Mouse (Mus musculus): ENCODE measurements at regions not wholly inside any gene's neighbourhood (a gene's known extent, or its start where the extent isn't known, plus 50 kb on each side); places are given as distances from the start of the nearest gene placed in this dataset.

- Histone ChIP-seq H3K4me3 (replicated peaks; ENCODE audit: low read length) (no peak overlapping the region), H3K27me3 (ENCODE audit: insufficient read depth, low read length) (0 out of 2 replicates have a peak, but pooled peaks cover 6% of the 10 kb centered on the region), H3K4me1 (replicated peaks; ENCODE audit: low read depth, low read length) (peaks cover 20% of the 10 kb centered on the region), H3K9me3 (ENCODE audit: low read length) (no peaks in the 10 kb centered on the region), H3K36me3 (ENCODE audit: insufficient read depth, low read length) (no peaks in the 10 kb centered on the region)
- TF ChIP-seq CTCF (conservative IDR thresholded peaks at IDR 0.05; ENCODE audit: low read length) (no peak), NANOG (IDR thresholded peaks at IDR 0.05; ENCODE audit: borderline replicate concordance, low read length) (no peak), POU5F1 (IDR thresholded peaks at IDR 0.05; ENCODE audit: borderline replicate concordance, low read length) (no peak)
These were observed 91.0 kb upstream of the Sgk1 start for GRCm38 (mm10) chr10:21790991-21791390.

GRCm38 (mm10) chr10:21792431-21792830 lies 89.6 kb upstream of the Sgk1 start:
- Histone ChIP-seq H3K9me3 (ENCODE audit: low read length) (no peaks in the 10 kb centered on the region), H3K36me3 (ENCODE audit: insufficient read depth, low read length) (no peaks in the 10 kb centered on the region), H3K27me3 (ENCODE audit: insufficient read depth, low read length) (0 out of 2 replicates have a peak, but pooled peaks cover 6% of the 10 kb centered on the region), H3K4me1 (replicated peaks; ENCODE audit: low read depth, low read length) (peaks cover 22% of the 10 kb centered on the region), H3K4me3 (replicated peaks; ENCODE audit: low read length) (no peak overlapping the region; the same call in 1 of the 2 replicates)
- TF ChIP-seq CTCF (conservative IDR thresholded peaks at IDR 0.05; ENCODE audit: low read length) (no peak), POU5F1 (IDR thresholded peaks at IDR 0.05; ENCODE audit: borderline replicate concordance, low read length) (no peak), NANOG (IDR thresholded peaks at IDR 0.05; ENCODE audit: borderline replicate concordance, low read length) (no peak)

- Histone ChIP-seq H3K4me1 (replicated peaks; ENCODE audit: low read depth, low read length) (peaks cover 22% of the 10 kb centered on the region), H3K36me3 (ENCODE audit: insufficient read depth, low read length) (no peaks in the 10 kb centered on the region), H3K27me3 (ENCODE audit: insufficient read depth, low read length) (0 out of 2 replicates have a peak, but pooled peaks cover 3% of the 10 kb centered on the region), H3K9me3 (ENCODE audit: low read length) (no peaks in the 10 kb centered on the region), H3K4me3 (replicated peaks; ENCODE audit: low read length) (no peak overlapping the region)
- TF ChIP-seq POU5F1 (IDR thresholded peaks at IDR 0.05; ENCODE audit: borderline replicate concordance, low read length) (no peak), NANOG (IDR thresholded peaks at IDR 0.05; ENCODE audit: borderline replicate concordance, low read length) (no peak), CTCF (conservative IDR thresholded peaks at IDR 0.05; ENCODE audit: low read length) (no peak)
These were observed 88.3 kb upstream of the Sgk1 start for GRCm38 (mm10) chr10:21793641-21794040.

GRCm38 (mm10) chr10:21796386-21796785 lies 85.6 kb upstream of the Sgk1 start:
- TF ChIP-seq NANOG (IDR thresholded peaks at IDR 0.05; ENCODE audit: borderline replicate concordance, low read length), result no peak
- TF ChIP-seq CTCF (conservative IDR thresholded peaks at IDR 0.05; ENCODE audit: low read length), result no peak
- no peak for TF ChIP-seq POU5F1 (IDR thresholded peaks at IDR 0.05; ENCODE audit: borderline replicate concordance, low read length)

GRCm38 (mm10) chr10:21798103-21798502 lies 83.9 kb upstream of the Sgk1 start:
- Histone ChIP-seq H3K4me3 (replicated peaks; ENCODE audit: low read length) (no peak overlapping the region), H3K4me1 (replicated peaks; ENCODE audit: low read depth, low read length) (peaks cover 8% of the 10 kb centered on the region), H3K9me3 (ENCODE audit: low read length) (no peaks in the 10 kb centered on the region), H3K36me3 (ENCODE audit: insufficient read depth, low read length) (no peaks in the 10 kb centered on the region), H3K27me3 (ENCODE audit: insufficient read depth, low read length) (no peaks in the 10 kb centered on the region)
- no peak for TF ChIP-seq NANOG (IDR thresholded peaks at IDR 0.05; ENCODE audit: borderline replicate concordance, low read length)
- TF ChIP-seq CTCF (conservative IDR thresholded peaks at IDR 0.05; ENCODE audit: low read length), result no peak
- TF ChIP-seq POU5F1 (IDR thresholded peaks at IDR 0.05; ENCODE audit: borderline replicate concordance, low read length), result no peak

More at GRCm38 (mm10) chr10:21796386-21796785, 85.6 kb upstream of the Sgk1 start:
- Histone ChIP-seq H3K36me3 (ENCODE audit: insufficient read depth, low read length) (no peaks in the 10 kb centered on the region), H3K9me3 (ENCODE audit: low read length) (no peaks in the 10 kb centered on the region), H3K4me3 (replicated peaks; ENCODE audit: low read length) (no peak overlapping the region), H3K27me3 (ENCODE audit: insufficient read depth, low read length) (no peaks in the 10 kb centered on the region), H3K4me1 (replicated peaks; ENCODE audit: low read depth, low read length) (peaks cover 4% of the 10 kb centered on the region)

GRCm38 (mm10) chr10:21801556-21801955 lies 80.4 kb upstream of the Sgk1 start:
- Histone ChIP-seq H3K27me3 (ENCODE audit: insufficient read depth, low read length) (no peaks in the 10 kb centered on the region), H3K4me1 (replicated peaks; ENCODE audit: low read depth, low read length) (peaks cover 29% of the 10 kb centered on the region), H3K36me3 (ENCODE audit: insufficient read depth, low read length) (no peaks in the 10 kb centered on the region), H3K4me3 (replicated peaks; ENCODE audit: low read length) (no peak overlapping the region), H3K9me3 (ENCODE audit: low read length) (peaks cover under 1% of the 10 kb centered on the region)
- TF ChIP-seq POU5F1 (IDR thresholded peaks at IDR 0.05; ENCODE audit: borderline replicate concordance, low read length) (no peak), CTCF (conservative IDR thresholded peaks at IDR 0.05; ENCODE audit: low read length) (no peak), NANOG (IDR thresholded peaks at IDR 0.05; ENCODE audit: borderline replicate concordance, low read length) (no peak)

GRCm38 (mm10) chr10:21803184-21803583 lies 78.8 kb upstream of the Sgk1 start:
- Histone ChIP-seq H3K4me3 (replicated peaks; ENCODE audit: low read length) (no peak overlapping the region), H3K36me3 (ENCODE audit: insufficient read depth, low read length) (no peaks in the 10 kb centered on the region), H3K4me1 (replicated peaks; ENCODE audit: low read depth, low read length) (peaks cover 39% of the 10 kb centered on the region), H3K9me3 (ENCODE audit: low read length) (peaks cover 5% of the 10 kb centered on the region), H3K27me3 (ENCODE audit: insufficient read depth, low read length) (no peaks in the 10 kb centered on the region)
- TF ChIP-seq POU5F1 (IDR thresholded peaks at IDR 0.05; ENCODE audit: borderline replicate concordance, low read length) (no peak), NANOG (IDR thresholded peaks at IDR 0.05; ENCODE audit: borderline replicate concordance, low read length) (no peak), CTCF (conservative IDR thresholded peaks at IDR 0.05; ENCODE audit: low read length) (no peak)

GRCm38 (mm10) chr10:21804761-21805160 lies 77.2 kb upstream of the Sgk1 start:
- Histone ChIP-seq H3K36me3 (ENCODE audit: insufficient read depth, low read length) (no peaks in the 10 kb centered on the region), H3K9me3 (ENCODE audit: low read length) (peaks cover 5% of the 10 kb centered on the region), H3K27me3 (ENCODE audit: insufficient read depth, low read length) (no peaks in the 10 kb centered on the region), H3K4me3 (replicated peaks; ENCODE audit: low read length) (no peak overlapping the region), H3K4me1 (replicated peaks; ENCODE audit: low read depth, low read length) (peaks cover 43% of the 10 kb centered on the region)
- TF ChIP-seq NANOG (IDR thresholded peaks at IDR 0.05; ENCODE audit: borderline replicate concordance, low read length) (no peak), CTCF (conservative IDR thresholded peaks at IDR 0.05; ENCODE audit: low read length) (no peak), POU5F1 (IDR thresholded peaks at IDR 0.05; ENCODE audit: borderline replicate concordance, low read length) (no peak)

GRCm38 (mm10) chr10:21805606-21806005 lies 76.4 kb upstream of the Sgk1 start:
- Histone ChIP-seq H3K27me3 (ENCODE audit: insufficient read depth, low read length) (no peaks in the 10 kb centered on the region), H3K4me1 (replicated peaks; ENCODE audit: low read depth, low read length) (peaks cover 47% of the 10 kb centered on the region), H3K36me3 (ENCODE audit: insufficient read depth, low read length) (no peaks in the 10 kb centered on the region)

More at GRCm38 (mm10) chr10:21805606-21806005, 76.4 kb upstream of the Sgk1 start:
- no peak for TF ChIP-seq NANOG (IDR thresholded peaks at IDR 0.05; ENCODE audit: borderline replicate concordance, low read length)
- no peak overlapping the region; the same call in 1 of the 2 replicates for H3K4me3 ChIP-seq (replicated peaks; ENCODE audit: low read length)
- peaks cover 5% of the 10 kb centered on the region for H3K9me3 ChIP-seq (ENCODE audit: low read length)
